Mouse (Mus musculus): Measurements from ENCODE around the gene Clec2l.

Clec2l gene

DNA sequence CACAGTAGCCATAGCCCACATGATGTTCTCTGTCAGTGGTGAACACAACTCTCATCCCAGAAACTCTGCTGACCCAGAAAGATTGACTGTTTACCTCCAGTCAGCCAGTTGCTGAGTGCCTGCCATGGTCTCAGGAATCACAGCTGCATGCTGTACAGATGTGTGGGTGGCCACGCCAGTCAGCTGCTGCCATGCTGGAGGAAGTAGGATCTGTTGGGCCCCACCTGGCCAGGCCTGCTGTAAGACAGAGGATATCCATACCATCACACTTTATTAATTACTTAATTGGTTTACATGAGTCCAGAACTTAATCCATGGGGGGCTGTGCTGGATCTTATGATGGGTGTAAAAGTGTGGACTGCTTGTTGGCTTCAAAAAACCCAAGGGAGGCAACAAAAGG lies 58.5 kb downstream of the Clec2l start:
- DNase-seq, result no peak

DNA sequence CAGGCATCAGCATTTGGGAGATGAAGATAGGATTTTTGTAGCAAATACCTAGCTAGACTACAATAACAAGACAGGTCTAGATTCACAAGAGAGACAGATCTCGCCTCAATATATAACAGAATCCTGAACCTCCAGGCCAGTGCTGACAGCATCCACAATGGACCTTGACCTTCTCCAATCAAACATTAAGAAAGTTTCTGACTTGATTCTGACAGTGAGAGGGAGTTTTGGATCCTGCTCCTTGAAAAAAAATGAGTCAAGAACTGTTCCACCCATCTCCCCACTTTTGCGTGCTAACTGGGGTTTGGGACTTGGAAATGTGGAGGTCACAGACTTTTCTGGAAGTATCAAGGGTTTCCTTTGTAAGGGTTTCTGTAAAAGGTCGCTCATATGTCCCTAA lies 62.6 kb downstream of the Clec2l start:
- DNase-seq, result no peak
